Mouse (Mus musculus) CH12.LX (cell line): ENCODE measurements at regions not wholly inside any gene's neighbourhood (a gene's known extent, or its start where the extent isn't known, plus 50 kb on each side); places are given as distances from the start of the nearest gene placed in this dataset.

Experiments
- CTCF ChIP-seq, 2 experiments: IDR thresholded peaks in 1 of 2; conservative IDR thresholded peaks in 1 of 2; 2 replicates each; pipeline ENCODE4 v1.5.1; 2011 to 2012; ENCODE audit warnings: low read depth in 2 of 2, low read length in 2 of 2, improper control_type of control experiment in 1 of 2, inconsistent platforms in 1 of 2, mild to moderate bottlenecking in 1 of 2, moderate library complexity in 1 of 2
- ELF1 ChIP-seq: IDR thresholded peaks from 2 replicates; pipeline ENCODE4 v1.6.1; 2014; ENCODE audit warnings: low read depth, mild to moderate bottlenecking, inconsistent platforms, low read length, improper control_type of control experiment
- GABPA ChIP-seq: IDR thresholded peaks from 2 replicates; pipeline ENCODE4 v1.6.1; 2012; ENCODE audit warnings: low read depth, low read length, improper control_type of control experiment, inconsistent platforms; ENCODE audit not compliant: insufficient replicate concordance
- JUND ChIP-seq: conservative IDR thresholded peaks from 2 replicates; pipeline ENCODE4 v1.6.1; 2011; ENCODE audit warnings: low read depth, low read length, improper control_type of control experiment
- NELFE ChIP-seq: IDR thresholded peaks from 2 replicates; pipeline ENCODE4 v1.6.1; 2011; ENCODE audit warnings: low read depth, low read length, improper control_type of control experiment
- PAX5 ChIP-seq: IDR thresholded peaks from 2 replicates; pipeline ENCODE4 v1.6.1; 2012; ENCODE audit warnings: low read length, inconsistent platforms, mixed read lengths
- POLR2AphosphoS2 ChIP-seq: IDR thresholded peaks from 2 replicates; pipeline ENCODE4 v1.6.1; 2011; ENCODE audit warnings: low read depth, low read length, improper control_type of control experiment
- RCOR1 ChIP-seq: conservative IDR thresholded peaks from 2 replicates; pipeline ENCODE4 v1.6.1; 2012; ENCODE audit warnings: low read depth, mild to moderate bottlenecking, inconsistent platforms, low read length, improper control_type of control experiment
- ZC3H11A ChIP-seq: IDR thresholded peaks from 2 replicates; pipeline ENCODE4 v1.6.1; 2012; ENCODE audit warnings: low read depth, mild to moderate bottlenecking, inconsistent platforms, low read length, improper control_type of control experiment

GRCm38 (mm10) chr4:140396548-140396947, 150.0 kb upstream of the Igsf21 start:
- TF ChIP-seq POLR2AphosphoS2: no peak
- TF ChIP-seq JUND: no peak
- TF ChIP-seq ELF1: no peak
- no peak for TF ChIP-seq CTCF (conservative IDR thresholded peaks at IDR 0.05 in 1 of 2, IDR thresholded peaks at IDR 0.05 in 1 of 2; ENCODE audit: low read depth in 2 of 2, low read length in 2 of 2)
- TF ChIP-seq GABPA: no peak
- TF ChIP-seq RCOR1: no peak
- TF ChIP-seq ZC3H11A: no peak
- TF ChIP-seq NELFE: no peak
- TF ChIP-seq PAX5: no peak
